Mouse (Mus musculus) embryonic facial prominence, embryonic 11.5 days (tissue): Measurements from ENCODE around the gene Mob3b. TPM values are rescaled to one million over a fixed set of nuclear protein-coding genes. Genes with fewer than 3 reads are reported as not detected.

Experiments used
- ATAC-seq: fragments of 200-750 bp; cut with Nextera tagmentation; replicated peaks from 2 replicates; pipeline ENCODE4 v1.8.0; 2017; ENCODE audit warnings: low read depth; ENCODE audit not compliant: insufficient number of reproducible peaks, low FRiP score, low TSS enrichment
- DNase-seq: peaks from one replicate; pipeline ENCODE4 v3.0.0-alpha.2; 2015; ENCODE audit warnings: low spot score
- H3K27ac ChIP-seq: fragments of 300-500 bp; sonication (generic); replicated peaks from 2 replicates; pipeline ENCODE4 v1.5.1; 2014; ENCODE audit warnings: mild to moderate bottlenecking, low read depth, low read length, control low read depth
- H3K27me3 ChIP-seq: fragments of 300-500 bp; sonication (generic); 2 replicates; pipeline ENCODE4 v1.6.1; 2014; ENCODE audit warnings: mild to moderate bottlenecking, low read length, moderate library complexity, mixed read lengths; ENCODE audit not compliant: control insufficient read depth, insufficient read depth
- H3K36me3 ChIP-seq: fragments of 300-500 bp; sonication (generic); replicated peaks from 2 replicates; pipeline ENCODE4 v1.6.1; 2014; ENCODE audit warnings: low read depth, mild to moderate bottlenecking, low read length, moderate library complexity, mixed read lengths; ENCODE audit not compliant: control insufficient read depth, insufficient read depth
- H3K4me1 ChIP-seq: fragments of 300-500 bp; sonication (generic); 2 replicates; pipeline ENCODE4 v1.6.1; 2014; ENCODE audit warnings: low read length, mixed read lengths; ENCODE audit not compliant: control insufficient read depth, insufficient read depth
- H3K4me2 ChIP-seq: fragments of 300-500 bp; sonication (generic); 2 replicates; pipeline ENCODE4 v1.6.1; 2014; ENCODE audit warnings: low read depth, mild to moderate bottlenecking, control low read depth, low read length, moderate library complexity
- H3K4me3 ChIP-seq: fragments of 300-500 bp; sonication (generic); 2 replicates; pipeline ENCODE4 v1.5.1; 2014; ENCODE audit warnings: low read depth, low read length, control low read depth
- H3K9ac ChIP-seq: fragments of 300-500 bp; sonication (generic); replicated peaks from 2 replicates; pipeline ENCODE4 v1.6.1; 2014; ENCODE audit warnings: mild to moderate bottlenecking, control low read depth, low read length
- H3K9me3 ChIP-seq: fragments of 300-500 bp; sonication (generic); replicated peaks from 2 replicates; pipeline ENCODE4 v1.6.1; 2016; ENCODE audit warnings: mild to moderate bottlenecking, low read length, inconsistent platforms, mixed read lengths; ENCODE audit not compliant: control insufficient read depth
- WGBS: fragments of 180-500 bp; shearing (Covaris S2); extraction: QIAGEN DNeasy Blood & Tissue Kit; methylation state at CpG from one replicate; pipeline ENCODE4 v1.1.7; 2014; 5-methylcytosine and 5-hydroxymethylcytosine counted together
- polyA plus RNA-seq: library from polyadenylated mRNA; unstranded; fragments of >200 nt; fragmentation: Nextera tagmentation; extraction: Ambion mirVana; gene quantifications from 2 replicates; pipeline ENCODE4 v1.2.1, GENCODE M21; 2014

Mob3b gene
- polyA plus RNA-seq, 1 experiment from 2014 or later = 11.9 TPM

DNA sequence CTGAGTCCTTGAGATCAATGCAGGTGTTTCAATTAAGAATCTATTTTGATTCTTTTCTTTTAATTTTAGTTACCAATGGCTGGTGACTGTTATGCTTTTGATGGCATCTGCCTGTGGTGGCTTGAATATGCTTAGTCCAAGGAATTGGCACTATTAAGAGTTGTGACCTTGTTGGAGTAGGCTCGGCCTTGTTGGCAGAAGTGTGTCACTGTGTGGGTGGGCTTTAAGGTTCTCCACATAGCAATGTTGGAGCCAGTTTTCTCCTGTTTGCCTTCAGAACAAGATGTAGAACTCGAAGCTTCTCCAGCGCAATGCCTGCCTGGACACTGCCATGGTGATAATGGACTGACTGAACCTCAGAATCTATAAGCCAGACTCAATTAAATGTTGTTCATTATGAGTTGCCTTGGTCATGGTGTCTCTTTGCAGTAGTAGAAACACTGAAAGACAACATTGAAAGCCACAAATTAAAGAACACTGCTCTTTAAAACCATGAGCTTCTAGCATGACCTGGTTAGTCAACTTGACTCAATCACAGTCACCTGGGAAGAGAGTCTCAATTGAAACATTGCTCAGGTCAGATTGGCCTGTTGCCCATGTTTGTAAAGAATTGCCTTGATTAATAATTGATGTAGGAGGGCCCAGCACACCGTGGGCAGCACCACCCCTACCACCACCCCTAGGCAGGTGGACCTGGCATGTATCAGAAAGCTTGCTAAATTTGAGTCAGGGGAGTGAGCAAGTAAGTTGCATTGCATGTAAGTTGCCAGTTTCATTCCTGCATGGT lies 180.2 kb downstream of the Mob3b start:
- H3K4me3 ChIP-seq = no peak overlapping the region
- 94% methylated on average over 4 of the region's 4 CpGs for WGBS
- H3K9ac ChIP-seq = no peak overlapping the region
- ATAC-seq (no peak), DNase-seq (no peak)
- no peaks in the 10 kb centered on the region for H3K9me3 ChIP-seq
- H3K4me1 ChIP-seq = peaks cover 3% of the 10 kb centered on the region; the same call in 1 of the 2 replicates
- H3K27ac ChIP-seq = no peak overlapping the region
- no peaks in the 10 kb centered on the region for H3K36me3 ChIP-seq
- no peak overlapping the region for H3K4me2 ChIP-seq
- H3K27me3 ChIP-seq = no peaks in the 10 kb centered on the region

DNA sequence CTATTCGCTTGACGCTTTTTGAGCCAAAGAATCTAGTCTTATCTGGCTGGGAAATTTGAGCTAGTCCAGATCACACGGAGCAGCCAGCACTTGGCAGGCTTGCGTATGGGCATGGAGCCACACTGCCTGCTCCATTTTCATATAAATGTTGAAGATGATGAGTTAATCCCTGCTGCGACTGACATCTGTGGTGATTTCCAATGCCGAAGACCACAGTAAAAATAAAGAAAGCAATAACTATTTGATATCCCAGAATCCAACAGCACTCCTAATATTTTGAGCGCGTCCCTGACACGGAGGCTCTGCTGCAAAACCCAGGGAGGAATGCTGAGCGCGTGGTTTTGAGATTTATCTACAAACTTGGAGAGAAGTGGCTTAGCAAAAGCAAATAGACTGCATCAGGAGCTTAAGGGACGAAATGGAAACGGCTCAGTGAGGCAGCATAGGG lies 180.9 kb downstream of the Mob3b start:
- DNase-seq = no peak
- H3K9me3 ChIP-seq = no peaks in the 10 kb centered on the region
- no peak overlapping the region for H3K9ac ChIP-seq
- peaks cover 3% of the 10 kb centered on the region; the same call in 1 of the 2 replicates for H3K4me1 ChIP-seq
- H3K27ac ChIP-seq = no peak overlapping the region
- no peak overlapping the region for H3K4me2 ChIP-seq
- H3K4me3 ChIP-seq = no peak overlapping the region
- H3K27me3 ChIP-seq = no peaks in the 10 kb centered on the region
- H3K36me3 ChIP-seq = no peaks in the 10 kb centered on the region
- ATAC-seq = no peak
- 88% methylated on average over 13 of the region's 13 CpGs for WGBS

DNA sequence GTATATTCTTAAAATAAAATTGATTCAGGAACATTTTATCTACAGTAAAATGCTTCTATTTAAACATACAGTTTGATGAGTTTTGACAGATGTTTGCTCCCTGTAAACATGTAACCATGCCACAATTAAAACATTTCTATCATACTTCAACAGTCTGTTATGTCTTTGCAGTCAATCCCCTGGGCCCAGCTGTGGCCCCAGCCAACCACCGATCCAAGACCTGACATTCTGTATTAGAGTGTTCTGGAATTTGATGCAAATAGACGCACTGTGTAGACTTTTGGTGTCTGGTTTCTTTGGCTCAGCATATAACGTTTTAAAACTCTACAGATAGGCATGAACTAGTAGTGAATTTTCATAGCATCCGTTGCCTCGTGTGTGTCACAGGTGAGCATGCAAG lies 182.5 kb downstream of the Mob3b start:
- H3K27ac ChIP-seq = no peak overlapping the region
- 69% methylated on average over 5 of the region's 5 CpGs for WGBS
- H3K9ac ChIP-seq = no peak overlapping the region
- H3K27me3 ChIP-seq = no peaks in the 10 kb centered on the region
- no peaks in the 10 kb centered on the region for H3K9me3 ChIP-seq
- H3K4me1 ChIP-seq = no peaks in the 10 kb centered on the region
- no peaks in the 10 kb centered on the region for H3K36me3 ChIP-seq
- DNase-seq (peak; percentile 17), ATAC-seq (no peak)
- no peak overlapping the region for H3K4me2 ChIP-seq
- no peak overlapping the region for H3K4me3 ChIP-seq

DNA sequence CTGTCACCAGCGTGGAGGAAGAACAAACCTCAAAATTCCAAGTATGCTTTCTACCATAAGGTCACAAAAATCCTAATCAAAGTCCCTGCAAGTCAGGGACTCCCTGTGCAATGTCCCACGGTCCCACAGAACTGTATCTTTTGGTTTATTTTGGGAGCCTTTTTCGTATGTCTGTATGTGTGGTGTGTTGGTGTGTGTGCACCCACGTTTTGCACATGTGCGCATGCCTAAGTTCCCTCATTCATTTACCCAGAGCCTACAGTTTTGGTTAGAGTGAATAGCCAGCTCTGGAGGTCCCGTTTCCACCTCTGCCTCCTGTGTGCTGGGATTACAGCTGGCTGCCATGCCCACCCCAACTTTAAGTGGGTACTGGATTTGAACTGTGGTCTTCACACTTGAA lies 189.7 kb downstream of the Mob3b start:
- Histone ChIP-seq H3K9me3 (no peaks in the 10 kb centered on the region), H3K27ac (no peak overlapping the region), H3K9ac (no peak overlapping the region), H3K27me3 (no peaks in the 10 kb centered on the region), H3K4me2 (no peak overlapping the region), H3K4me1 (no peaks in the 10 kb centered on the region), H3K4me3 (no peak overlapping the region), H3K36me3 (no peaks in the 10 kb centered on the region)
- WGBS = 82% methylated on average over 6 of the region's 6 CpGs
- DNase-seq (no peak), ATAC-seq (no peak)

DNA sequence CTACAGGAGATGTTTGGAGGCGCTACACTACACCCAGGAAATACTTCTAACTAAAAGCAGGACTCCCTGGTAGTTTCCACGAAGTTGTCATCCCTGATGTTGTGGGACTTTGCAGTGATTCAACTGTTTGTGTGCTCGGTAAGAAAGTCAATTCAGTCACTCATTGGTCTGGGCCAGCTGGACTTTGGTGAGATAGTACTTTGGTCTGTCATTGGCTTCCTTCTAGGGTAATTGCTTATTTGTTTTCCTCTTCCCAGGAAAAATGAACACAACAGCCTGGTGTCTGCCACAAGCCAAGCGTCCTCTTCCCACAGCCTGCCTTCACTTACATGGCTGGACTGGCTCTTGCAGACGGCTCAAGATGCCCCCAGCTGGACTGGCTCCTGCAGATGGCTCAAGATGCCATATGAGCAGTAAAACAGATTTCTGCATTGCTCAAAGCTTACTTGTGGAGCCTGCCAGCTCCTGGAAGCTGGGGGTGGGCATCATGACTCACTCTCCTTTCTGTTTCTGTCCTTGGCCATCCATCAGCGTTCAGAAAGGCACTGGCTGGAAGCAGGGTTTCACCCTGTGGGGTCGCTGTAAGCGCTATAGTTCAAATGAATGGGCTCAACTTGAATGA lies 190.8 kb downstream of the Mob3b start:
- H3K27ac ChIP-seq = no peak overlapping the region
- H3K4me2 ChIP-seq = no peak overlapping the region
- no peak overlapping the region for H3K9ac ChIP-seq
- no peaks in the 10 kb centered on the region for H3K9me3 ChIP-seq
- H3K4me3 ChIP-seq = no peak overlapping the region
- H3K4me1 ChIP-seq = no peaks in the 10 kb centered on the region
- ATAC-seq (no peak), DNase-seq (no peak)
- H3K36me3 ChIP-seq = no peaks in the 10 kb centered on the region
- 67% methylated on average over 8 of the region's 8 CpGs for WGBS
- H3K27me3 ChIP-seq = no peaks in the 10 kb centered on the region

DNA sequence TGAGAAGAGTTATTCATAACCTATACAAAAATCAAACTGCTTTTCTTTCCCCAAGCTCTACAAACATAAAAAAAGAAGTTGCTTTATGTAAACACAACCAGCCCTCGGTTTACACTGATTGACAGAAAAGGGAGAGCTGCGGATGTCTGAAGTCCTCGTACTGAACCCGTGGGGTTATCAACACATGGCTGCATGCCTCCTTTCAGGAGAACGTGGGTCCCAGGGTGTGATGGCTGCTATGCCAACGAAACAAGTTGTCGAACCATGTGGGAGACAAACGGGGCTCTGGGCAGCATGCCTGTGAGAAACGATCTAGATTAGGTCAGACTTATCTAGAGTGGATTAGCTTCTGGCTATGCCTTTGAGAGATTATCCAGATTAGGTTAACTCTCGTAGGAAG lies 192.4 kb downstream of the Mob3b start:
- Histone ChIP-seq H3K36me3 (no peaks in the 10 kb centered on the region), H3K27ac (no peak overlapping the region), H3K4me3 (no peak overlapping the region), H3K4me2 (no peak overlapping the region), H3K9me3 (no peaks in the 10 kb centered on the region), H3K27me3 (no peaks in the 10 kb centered on the region), H3K9ac (no peak overlapping the region), H3K4me1 (no peaks in the 10 kb centered on the region)
- ATAC-seq = no peak
- peak; percentile 9 for DNase-seq
- WGBS = 70% methylated on average over 10 of the region's 10 CpGs

DNA sequence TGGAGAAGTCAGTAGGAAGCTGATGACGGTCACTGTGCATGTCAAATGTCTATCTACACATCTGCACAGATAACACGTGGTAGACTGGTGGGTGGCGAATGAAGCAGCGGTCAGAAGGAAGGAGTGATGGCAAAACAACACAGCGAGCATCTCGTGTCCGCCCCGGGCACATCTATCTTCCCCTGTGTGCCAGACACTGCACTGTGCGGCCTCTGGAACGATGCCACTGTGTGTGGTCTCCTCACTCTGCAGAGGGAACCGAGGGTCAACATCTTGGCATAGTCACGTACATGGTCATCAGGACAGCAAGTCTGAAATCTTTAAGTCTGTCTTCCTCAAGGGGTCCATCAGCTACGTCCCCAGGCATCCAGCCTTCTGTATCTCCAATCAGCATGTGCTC lies 193.3 kb downstream of the Mob3b start:
- Histone ChIP-seq H3K9me3 (no peaks in the 10 kb centered on the region), H3K27me3 (no peaks in the 10 kb centered on the region), H3K4me2 (no peak overlapping the region), H3K9ac (no peak overlapping the region), H3K27ac (no peak overlapping the region), H3K4me1 (no peaks in the 10 kb centered on the region), H3K36me3 (no peaks in the 10 kb centered on the region), H3K4me3 (no peak overlapping the region)
- WGBS = 82% methylated on average over 13 of the region's 13 CpGs
- no peak for ATAC-seq
- DNase-seq = no peak

DNA sequence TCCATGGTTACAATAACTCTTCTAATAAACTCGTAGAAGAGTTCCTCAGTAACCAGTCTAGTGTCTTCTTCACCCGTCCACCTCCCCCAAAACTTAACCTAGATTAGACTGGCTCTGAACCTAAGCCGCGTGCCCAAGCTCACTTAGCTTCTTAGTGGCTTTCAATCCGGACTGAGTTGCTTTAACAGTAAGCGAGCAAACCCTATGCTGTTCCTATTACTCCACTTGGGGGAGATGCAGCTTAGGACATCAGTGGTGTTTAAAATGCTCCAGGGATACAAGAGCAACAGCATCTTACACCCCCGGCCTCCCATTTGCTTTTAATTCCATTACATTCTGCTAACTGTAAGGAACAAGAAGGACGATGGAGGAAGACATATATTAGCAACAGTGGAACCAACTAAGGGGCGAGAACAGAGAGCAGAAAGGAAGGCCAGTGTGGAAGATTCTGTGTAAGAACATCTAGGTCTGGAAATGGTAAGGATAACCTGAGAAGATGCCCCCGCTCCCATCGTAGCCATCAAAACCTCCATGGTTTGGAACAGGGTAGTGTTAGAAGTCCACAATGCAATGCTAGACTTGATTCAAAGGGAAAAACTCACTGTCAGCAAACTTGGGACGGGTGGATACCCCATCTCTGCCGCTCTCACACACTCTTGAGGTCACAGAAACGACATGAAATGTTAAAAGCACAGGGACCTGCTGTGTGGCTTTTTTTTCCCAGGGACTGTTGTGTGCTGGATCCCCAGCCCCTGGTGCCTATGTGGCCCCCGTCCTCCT lies 196.3 kb downstream of the Mob3b start:
- Histone ChIP-seq H3K4me3 (no peak overlapping the region), H3K36me3 (no peaks in the 10 kb centered on the region), H3K4me1 (no peaks in the 10 kb centered on the region), H3K27me3 (no peaks in the 10 kb centered on the region), H3K9me3 (no peaks in the 10 kb centered on the region), H3K27ac (no peak overlapping the region), H3K9ac (no peak overlapping the region), H3K4me2 (no peak overlapping the region)
- DNase-seq (peak; percentile 43), ATAC-seq (no peak)
- WGBS = 77% methylated on average over 15 of the region's 15 CpGs
